Mouse (Mus musculus) midbrain, embryonic 14.5 days (tissue): ENCODE measurements around the gene Senp3. TPM values are rescaled to one million over a fixed set of nuclear protein-coding genes. Genes with fewer than 3 reads are reported as not detected.

Experiments
- ATAC-seq: fragments of 200-750 bp; cut with Nextera tagmentation; 2 replicates; pipeline ENCODE4 v1.8.0; 2017; ENCODE audit warnings: moderate number of reproducible peaks, moderate library complexity; ENCODE audit not compliant: low FRiP score, low TSS enrichment
- DNase-seq: peaks from one replicate; pipeline ENCODE4 v3.0.0-alpha.2; 2015
- H3K27ac ChIP-seq: fragments of 300-500 bp; sonication (generic); replicated peaks from 2 replicates; pipeline ENCODE4 v1.5.1; 2014; ENCODE audit warnings: mild to moderate bottlenecking, low read depth, low read length, moderate library complexity
- H3K27me3 ChIP-seq: fragments of 300-500 bp; sonication (generic); 2 replicates; pipeline ENCODE4 v1.6.1; 2014; ENCODE audit warnings: low read length, control low read depth, mixed read lengths; ENCODE audit not compliant: control insufficient read depth, insufficient read depth
- H3K36me3 ChIP-seq: fragments of 300-500 bp; sonication (generic); 2 replicates; pipeline ENCODE4 v1.6.1; 2014; ENCODE audit warnings: low read length, control low read depth; ENCODE audit not compliant: control insufficient read depth, insufficient read depth
- H3K4me1 ChIP-seq: fragments of 300-500 bp; sonication (generic); 2 replicates; pipeline ENCODE4 v1.6.1; 2014; ENCODE audit warnings: mild to moderate bottlenecking, antibody characterized with exemption, low read length, control low read depth; ENCODE audit not compliant: control insufficient read depth, insufficient read depth
- H3K4me2 ChIP-seq: fragments of 300-500 bp; sonication (generic); 2 replicates; pipeline ENCODE4 v1.6.1; 2014; ENCODE audit warnings: mild to moderate bottlenecking, low read length, moderate library complexity
- H3K4me3 ChIP-seq: fragments of 300-500 bp; sonication (generic); replicated peaks from 2 replicates; pipeline ENCODE4 v1.5.1; 2014; ENCODE audit warnings: low read depth, low read length
- H3K9ac ChIP-seq: fragments of 300-500 bp; sonication (generic); replicated peaks from 2 replicates; pipeline ENCODE4 v1.6.1; 2014; ENCODE audit warnings: mild to moderate bottlenecking, low read length, moderate library complexity
- H3K9me3 ChIP-seq: fragments of 300-500 bp; sonication (generic); 2 replicates; pipeline ENCODE4 v1.6.1; 2016; ENCODE audit warnings: low read length, control low read depth, mixed read lengths; ENCODE audit not compliant: control insufficient read depth
- WGBS: fragments of 180-500 bp; shearing (Covaris S2); extraction: QIAGEN DNeasy Blood & Tissue Kit; methylation state at CpG from one replicate; pipeline ENCODE4 v1.1.7; 2014; 5-methylcytosine and 5-hydroxymethylcytosine counted together
- polyA plus RNA-seq: library from polyadenylated mRNA; unstranded; fragments of >200 nt; fragmentation: Nextera tagmentation; extraction: Ambion mirVana; gene quantifications from 2 replicates; pipeline ENCODE4 v1.2.1, GENCODE M21; 2014

Gene Senp3
- polyA plus RNA-seq, 1 experiment from 2014 or later = 103 TPM

DNA sequence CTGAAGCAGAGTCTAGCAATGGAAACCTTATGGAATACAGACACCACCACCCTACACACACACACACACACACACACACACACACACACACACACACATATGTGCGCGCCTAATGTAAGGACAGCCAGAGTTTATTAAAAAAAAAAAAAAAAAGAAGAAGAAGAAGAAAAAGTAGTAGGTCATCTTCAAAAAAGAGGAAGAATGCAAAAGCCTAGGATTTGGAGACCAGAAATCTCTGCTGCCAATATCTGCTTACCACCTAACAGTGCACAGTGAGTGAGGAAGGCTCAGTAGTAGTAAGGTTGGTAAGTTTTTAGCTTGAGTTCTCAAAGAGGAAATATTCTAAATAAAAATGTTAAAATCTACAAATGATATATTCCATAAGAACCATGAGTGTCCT lies 2.7 kb downstream of the Senp3 start:
- peaks cover 18% of the 10 kb centered on the region for H3K4me1 ChIP-seq
- H3K36me3 ChIP-seq = peaks cover 54% of the 10 kb centered on the region
- no peaks in the 10 kb centered on the region for H3K9me3 ChIP-seq
- ATAC-seq (no peak), DNase-seq (no peak)
- 100% methylated on average over 2 of the region's 2 CpGs for WGBS
- no peak overlapping the region for H3K27ac ChIP-seq
- no peak overlapping the region for H3K4me3 ChIP-seq
- H3K9ac ChIP-seq = no peak overlapping the region
- H3K27me3 ChIP-seq = no peaks in the 10 kb centered on the region
- no peak overlapping the region for H3K4me2 ChIP-seq

DNA sequence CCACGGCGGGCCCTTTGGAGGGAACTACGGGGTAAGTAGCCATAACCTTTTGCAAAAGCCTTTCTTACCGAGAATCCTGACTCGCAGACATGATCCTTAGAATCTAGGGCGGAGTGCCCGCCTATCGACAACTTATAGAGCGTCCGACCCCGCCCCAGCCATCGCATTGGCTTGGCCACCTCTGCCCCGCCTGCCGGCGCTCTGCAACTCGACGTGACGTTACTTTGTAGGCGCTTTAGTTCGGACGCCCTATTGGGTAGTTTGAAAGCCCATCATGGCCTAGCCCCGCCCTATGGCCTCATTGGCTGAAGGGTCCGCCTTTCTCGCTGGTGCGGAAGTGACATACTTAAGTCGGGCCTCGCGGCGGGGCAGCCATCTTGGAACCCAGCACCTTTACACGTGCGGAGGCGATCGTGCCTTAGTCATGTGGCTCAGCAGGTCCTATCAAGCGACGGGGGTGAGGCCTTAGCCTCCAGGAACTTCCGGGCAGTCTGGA lies 9.6 kb downstream of the Senp3 start, which contains the start of gene Eif4a1:
Eif4a1 (minus strand) TSS at position 213 of the 496 bp plus-strand sequence.
- peaks cover 16% of the 10 kb centered on the region for H3K4me1 ChIP-seq
- DNase-seq (peak; percentile 100), ATAC-seq (peak; percentile 97)
- under 1% methylated on average over 36 of the region's 36 CpGs for WGBS
- H3K36me3 ChIP-seq = peaks cover 77% of the 10 kb centered on the region
- peak within 1 kb of the TSS; percentile 99 for H3K9ac ChIP-seq
- peak within 1 kb of the TSS; percentile 100 for H3K4me3 ChIP-seq
- no peaks in the 10 kb centered on the region for H3K9me3 ChIP-seq
- no peaks in the 10 kb centered on the region for H3K27me3 ChIP-seq
- peak within 1 kb of the TSS; percentile 96 for H3K27ac ChIP-seq
- peak within 1 kb of the TSS; percentile 98 for H3K4me2 ChIP-seq

DNA sequence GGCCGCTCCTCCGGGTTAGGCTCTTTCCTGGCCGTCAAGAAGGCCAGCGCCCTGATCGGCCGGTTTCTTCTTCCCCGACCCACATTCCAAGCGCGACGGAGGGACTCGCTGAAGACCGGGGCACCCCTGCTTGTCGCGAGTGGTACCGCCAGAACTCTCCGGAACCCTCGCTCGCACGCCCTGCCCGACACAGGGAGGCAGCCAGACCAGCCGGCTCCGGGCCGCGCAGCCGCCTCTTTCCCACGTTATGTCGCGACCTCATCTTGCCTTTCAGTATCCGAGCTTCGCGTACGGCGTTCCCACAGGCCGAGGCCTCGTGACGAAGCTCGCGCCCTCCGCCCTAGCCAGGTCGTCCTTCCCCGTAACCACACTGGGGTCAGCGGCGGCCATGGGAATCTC lies 10.2 kb downstream of the Senp3 start:
- peaks cover 75% of the 10 kb centered on the region for H3K36me3 ChIP-seq
- DNase-seq = no peak

DNA sequence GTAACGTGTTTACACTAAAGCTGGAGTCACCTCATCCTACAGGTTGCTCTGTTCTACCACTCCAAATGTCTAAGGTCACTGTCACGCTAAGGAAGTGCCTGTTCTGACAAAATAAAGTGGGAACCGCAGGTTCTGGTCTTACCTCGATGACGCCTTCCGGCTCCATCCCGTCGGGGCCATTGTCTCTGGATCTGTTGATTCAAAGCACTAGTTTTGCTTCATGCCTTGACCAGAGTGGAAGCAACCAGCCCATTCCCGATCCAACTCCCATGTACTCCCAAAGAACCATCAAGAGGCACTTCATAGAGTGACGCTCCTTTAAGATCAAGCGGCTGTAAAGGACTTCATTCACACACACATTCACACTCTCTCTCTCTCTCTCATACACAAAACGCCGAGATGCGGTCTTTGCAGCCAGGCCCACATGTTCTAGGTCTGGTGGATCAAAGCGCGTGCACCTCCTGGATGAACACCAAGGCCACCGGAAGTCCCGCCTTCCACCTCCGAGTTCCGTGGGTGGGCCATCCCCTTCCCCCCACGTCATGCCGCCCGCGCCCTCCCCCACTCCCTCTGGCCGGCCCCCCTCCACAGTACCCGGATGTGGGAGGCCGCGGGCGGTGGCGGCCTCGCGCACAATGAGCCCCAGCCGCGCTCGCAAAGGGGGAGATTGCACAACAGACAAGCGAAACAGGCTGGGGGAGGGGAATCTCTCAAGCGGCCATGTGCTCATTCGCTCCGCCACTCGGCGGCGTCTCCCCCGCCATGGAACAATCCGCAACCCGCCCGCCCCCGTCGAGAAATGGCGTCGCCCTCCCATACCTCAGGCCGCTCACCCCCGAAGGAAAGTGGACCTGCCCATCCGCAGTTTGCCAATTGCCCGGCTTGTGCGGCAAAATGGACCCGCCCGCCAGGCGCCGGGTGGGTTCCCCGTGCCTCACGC lies 10.8 kb downstream of the Senp3 start:
- H3K9ac ChIP-seq = peak overlapping the region; percentile 99
- H3K4me2 ChIP-seq = peak overlapping the region; percentile 98
- H3K4me1 ChIP-seq = peaks cover 16% of the 10 kb centered on the region
- no peaks in the 10 kb centered on the region for H3K27me3 ChIP-seq
- 1% methylated on average over 58 of the region's 61 CpGs for WGBS
- ATAC-seq (peak; percentile 81), DNase-seq (peak; percentile 98)
- H3K4me3 ChIP-seq = peak overlapping the region; percentile 100
- H3K27ac ChIP-seq = peak overlapping the region; percentile 96
- H3K9me3 ChIP-seq = no peaks in the 10 kb centered on the region
- H3K36me3 ChIP-seq = peaks cover 75% of the 10 kb centered on the region

More for the DNA sequence above, 10.2 kb downstream of the Senp3 start:
- H3K27ac ChIP-seq = peak overlapping the region; percentile 96
- H3K9me3 ChIP-seq = no peaks in the 10 kb centered on the region
- H3K4me3 ChIP-seq = peak overlapping the region; percentile 100
- peak overlapping the region; percentile 99 for H3K9ac ChIP-seq
- peaks cover 16% of the 10 kb centered on the region for H3K4me1 ChIP-seq
- peak; percentile 2; the same call in 1 of the 2 replicates for ATAC-seq
- WGBS = under 1% methylated on average over 43 of the region's 43 CpGs
- no peaks in the 10 kb centered on the region for H3K27me3 ChIP-seq
- peak overlapping the region; percentile 98 for H3K4me2 ChIP-seq

GRCm38 (mm10) chr11:69666665-69667005 lies 15.2 kb downstream of the Senp3 start:
- Histone ChIP-seq H3K4me3 (no peak overlapping the region), H3K9me3 (no peaks in the 10 kb centered on the region), H3K27me3 (no peaks in the 10 kb centered on the region), H3K9ac (no peak overlapping the region), H3K27ac (no peak overlapping the region), H3K4me1 (peaks cover 18% of the 10 kb centered on the region), H3K36me3 (peaks cover 75% of the 10 kb centered on the region), H3K4me2 (no peak overlapping the region)
- no peak for ATAC-seq
- 90% methylated on average over 3 of the region's 3 CpGs for WGBS
- DNase-seq = no peak

DNA sequence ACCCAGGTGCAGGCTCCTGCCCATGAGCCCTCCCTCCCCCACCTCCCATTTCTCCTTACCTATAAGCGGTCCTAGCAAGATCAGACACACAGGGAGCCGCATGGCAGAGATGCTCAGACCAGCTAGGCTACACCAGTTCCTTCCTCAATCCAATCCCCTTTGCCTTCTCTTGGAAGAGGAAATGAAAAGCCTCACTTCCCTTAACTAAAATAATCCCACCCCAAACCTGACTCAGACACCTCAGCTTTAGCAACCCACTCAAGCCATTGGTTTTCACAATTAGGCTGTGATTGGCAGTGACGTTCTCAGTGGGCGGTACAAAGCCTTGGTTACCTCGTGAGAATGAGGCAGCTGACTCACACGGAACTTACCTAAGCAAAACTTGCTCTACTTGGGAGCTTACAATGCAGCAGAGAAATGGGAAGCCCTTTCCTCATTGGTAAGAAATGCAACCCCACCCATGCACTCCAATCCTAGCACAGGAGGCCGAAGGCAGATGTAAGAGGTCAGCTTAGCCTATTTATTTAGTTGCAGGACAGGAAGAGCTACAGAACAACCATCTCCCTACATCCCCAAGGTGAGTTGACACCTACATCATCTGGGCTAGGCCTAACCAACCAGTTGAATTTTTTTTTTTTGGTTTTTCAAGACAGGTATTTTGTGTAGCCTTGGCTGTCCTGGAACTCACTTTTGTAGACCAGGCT lies 15.8 kb downstream of the Senp3 start, which contains the start of gene Cd68:
Cd68 (minus strand) TSS at position 193 of the 704 bp plus-strand sequence.
- Histone ChIP-seq H3K4me2 (no peak within 1 kb of the TSS), H3K4me3 (no peak within 1 kb of the TSS), H3K36me3 (peaks cover 75% of the 10 kb centered on the region), H3K9ac (no peak within 1 kb of the TSS), H3K9me3 (no peaks in the 10 kb centered on the region), H3K27me3 (no peaks in the 10 kb centered on the region), H3K27ac (0 out of 2 replicates have a peak within 1 kb of the TSS, but pooled peaks have one; percentile 20), H3K4me1 (peaks cover 23% of the 10 kb centered on the region)
- ATAC-seq (no peak), DNase-seq (no peak)
- 43% methylated on average over 7 of the region's 7 CpGs for whole genome bisulfite sequencing

DNA sequence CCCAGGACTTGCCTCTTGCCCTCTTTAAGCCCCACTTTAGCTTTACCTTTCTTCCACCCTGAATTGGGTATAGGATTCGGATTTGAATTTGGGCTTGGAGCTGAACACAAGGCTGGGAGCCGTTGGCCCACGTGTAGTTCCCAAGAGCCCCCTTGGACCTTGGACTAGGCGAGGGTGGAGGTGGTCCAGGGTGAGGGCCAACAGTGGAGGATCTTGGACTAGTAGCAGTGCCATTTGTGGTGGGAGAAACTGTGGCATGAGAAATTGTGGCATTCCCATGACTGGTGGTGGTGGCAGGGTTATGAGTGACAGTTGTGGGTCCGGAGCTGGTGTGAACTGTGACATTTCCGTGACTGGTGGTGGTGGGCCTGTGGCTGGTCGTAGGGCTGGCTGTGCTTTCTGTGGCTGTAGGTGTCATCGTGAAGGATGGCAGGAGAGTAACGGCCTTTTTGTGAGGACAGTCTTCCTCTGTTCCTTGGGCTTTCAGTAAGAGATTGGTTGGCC lies 16.4 kb downstream of the Senp3 start:
- Histone ChIP-seq H3K4me1 (peaks cover 22% of the 10 kb centered on the region), H3K27me3 (no peaks in the 10 kb centered on the region), H3K27ac (0 out of 2 replicates have a peak overlapping the region, but pooled peaks have one; percentile 20), H3K9ac (no peak overlapping the region), H3K4me3 (no peak overlapping the region), H3K36me3 (peaks cover 71% of the 10 kb centered on the region), H3K4me2 (no peak overlapping the region), H3K9me3 (no peaks in the 10 kb centered on the region)
- WGBS = 80% methylated on average over 9 of the region's 9 CpGs
- DNase-seq (no peak), ATAC-seq (no peak)

DNA sequence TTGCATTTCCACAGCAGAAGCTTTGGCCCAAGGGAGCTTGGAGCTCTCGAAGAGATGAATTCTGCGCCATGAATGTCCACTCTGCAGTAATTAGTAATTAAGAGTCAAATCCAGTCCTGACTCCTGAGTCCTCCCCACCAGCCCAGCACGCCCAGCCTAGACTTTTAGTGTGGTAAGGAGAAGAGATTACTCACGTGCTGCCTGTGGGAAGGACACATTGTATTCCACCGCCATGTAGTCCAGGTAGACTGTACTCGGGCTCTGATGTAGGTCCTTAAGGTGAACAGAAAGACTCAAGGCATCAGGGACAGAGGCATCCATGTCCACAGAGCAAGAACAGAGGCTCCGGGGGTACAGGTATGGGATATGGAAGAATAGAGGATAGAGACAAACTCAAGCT lies 17.0 kb downstream of the Senp3 start:
- Histone ChIP-seq H3K36me3 (peaks cover 64% of the 10 kb centered on the region), H3K4me3 (no peak overlapping the region), H3K4me2 (no peak overlapping the region), H3K9me3 (no peaks in the 10 kb centered on the region), H3K4me1 (peaks cover 15% of the 10 kb centered on the region), H3K27me3 (no peaks in the 10 kb centered on the region), H3K27ac (no peak overlapping the region), H3K9ac (no peak overlapping the region)
- DNase-seq (no peak), ATAC-seq (no peak)
- 94% methylated on average over 7 of the region's 7 CpGs for WGBS
